Mouse (Mus musculus): ENCODE measurements around the gene Sgca.
"Not testable (repeated sequence)": the region's sequence is repeated elsewhere in the genome, so short reads cannot be mapped to it uniquely, and the experiment has no call there.

Sgca gene

GRCm38 (mm10) chr11:94985822-94986221, 9.7 kb upstream of the Sgca start:
- no peak for DNase-seq

- no peak for DNase-seq
Observed at GRCm38 (mm10) chr11:94985140-94985539, 9.0 kb upstream of the Sgca start.

GRCm38 (mm10) chr11:94979462-94980179, 3.5 kb upstream of the Sgca start:
- no peak for DNase-seq

- DNase-seq, result peak; percentile 97
Observed at GRCm38 (mm10) chr11:94978947-94979346, 2.8 kb upstream of the Sgca start.

GRCm38 (mm10) chr11:94978178-94978915, 2.2 kb upstream of the Sgca start:
- DNase-seq, result no peak

- no peak for DNase-seq
Observed at GRCm38 (mm10) chr11:94974951-94975350, 1.2 kb downstream of the Sgca start.

GRCm38 (mm10) chr11:94973313-94973712, 2.8 kb downstream of the Sgca start:
- DNase-seq, result no peak

GRCm38 (mm10) chr11:94972887-94973286, 3.2 kb downstream of the Sgca start:
- no peak for DNase-seq

- DNase-seq, result no peak
Observed at GRCm38 (mm10) chr11:94971895-94972615, 4.1 kb downstream of the Sgca start.

- DNase-seq, result peak; percentile 87
Observed at GRCm38 (mm10) chr11:94970210-94970943, 5.8 kb downstream of the Sgca start.

- DNase-seq, result not testable (repeated sequence)
Observed at GRCm38 (mm10) chr11:94969709-94970108, 6.4 kb downstream of the Sgca start.

GRCm38 (mm10) chr11:94968187-94968586, 7.9 kb downstream of the Sgca start:
- no peak for DNase-seq

GRCm38 (mm10) chr11:94967419-94967818, 8.7 kb downstream of the Sgca start, which contains the start of gene Hils1:
Gene Hils1 (plus strand): TSS chr11:94967593.
- no peak for DNase-seq

GRCm38 (mm10) chr11:94962534-94963101, 13.5 kb downstream of the Sgca start:
- no peak for DNase-seq

- DNase-seq, result peak; percentile 88
Observed at GRCm38 (mm10) chr11:94958065-94958858, 17.9 kb downstream of the Sgca start.

GRCm38 (mm10) chr11:94957693-94958064, 18.4 kb downstream of the Sgca start:
- no peak for DNase-seq

GRCm38 (mm10) chr11:94955103-94955502, 21.0 kb downstream of the Sgca start:
- DNase-seq, result no peak

GRCm38 (mm10) chr11:94952169-94952568, 24.0 kb downstream of the Sgca start:
- DNase-seq, result no peak

GRCm38 (mm10) chr11:94945236-94945635, 30.9 kb downstream of the Sgca start:
- no peak for DNase-seq

GRCm38 (mm10) chr11:94944295-94944694, 31.8 kb downstream of the Sgca start:
- no peak for DNase-seq

- DNase-seq, result no peak
Observed at GRCm38 (mm10) chr11:94943054-94943453, 33.1 kb downstream of the Sgca start.

All from kidney, postnatal 14 days (tissue).